Mouse (Mus musculus): Measurements from ENCODE around the gene Nf1.

DNA sequence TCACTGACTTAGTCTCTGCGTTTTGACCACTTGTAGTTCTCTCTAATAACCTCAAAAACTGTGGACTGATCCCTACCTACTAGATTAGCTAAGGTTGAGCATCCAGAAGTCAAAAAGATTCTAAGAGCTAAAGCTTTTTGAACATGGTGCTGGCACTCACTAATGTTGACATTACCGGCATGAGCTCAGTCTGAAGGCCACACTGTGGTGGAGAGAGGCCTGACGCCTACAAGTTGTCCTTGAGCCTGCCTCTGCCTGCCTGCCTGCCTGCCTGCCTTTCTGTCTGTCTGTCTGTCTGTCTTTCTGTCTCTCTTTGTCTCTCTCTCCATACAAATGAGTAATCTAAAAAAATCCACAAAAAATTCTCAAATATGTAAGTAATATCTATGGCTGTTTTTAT is 118.4 kb downstream of the Nf1 start:
- no peak for TF ChIP-seq CTCF (IDR thresholded peaks at IDR 0.05; ENCODE audit: low read depth)
- no peak for TF ChIP-seq EP300 (IDR thresholded peaks at IDR 0.05; ENCODE audit: low read depth)

Data from heart, postnatal 0 days (tissue).